Mouse (Mus musculus) splenic B cell, adult 2 months (primary cell): Measurements from ENCODE around the gene Hdac11.

Experiments used
- DNase-seq: peaks from one replicate; pipeline ENCODE4 v3.0.0-alpha.2; 2011; ENCODE audit warnings: low read depth, low spot score
- H3K27me3 ChIP-seq: 2 replicates; pipeline ENCODE4 v1.6.1; 2012; ENCODE audit warnings: mild to moderate bottlenecking, low read length, moderate library complexity, mixed read lengths; ENCODE audit not compliant: control insufficient read depth, poor library complexity, insufficient read depth, severe bottlenecking
- H3K36me3 ChIP-seq: 2 replicates; pipeline ENCODE4 v1.6.1; 2012; ENCODE audit warnings: mild to moderate bottlenecking, low read length, moderate library complexity, mixed read lengths; ENCODE audit not compliant: control insufficient read depth, poor library complexity, insufficient read depth, severe bottlenecking

Hdac11 gene

DNA sequence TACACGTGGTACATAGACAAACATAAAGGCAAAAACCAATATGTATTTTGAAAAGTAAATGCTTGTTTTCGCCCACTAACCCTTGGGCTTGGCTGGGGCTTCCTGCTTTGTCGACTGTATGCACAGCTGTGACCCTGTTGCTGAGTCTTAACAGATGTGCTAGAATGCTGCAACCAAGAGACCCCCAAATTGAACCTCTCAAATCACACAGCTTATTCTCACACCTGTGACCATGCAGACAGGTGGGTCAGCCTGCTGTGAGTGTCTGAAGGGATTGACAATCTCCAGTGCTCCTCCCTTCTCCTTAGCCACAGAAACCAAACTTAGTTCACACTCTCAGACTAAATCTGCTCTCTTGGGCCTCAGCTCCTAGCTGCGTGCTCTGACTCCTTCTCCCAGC lies 1.8 kb upstream of the Hdac11 start:
- H3K27me3 ChIP-seq: no peaks in the 10 kb centered on the region
- H3K36me3 ChIP-seq: no peaks in the 10 kb centered on the region
- no peak for DNase-seq

GRCm38 (mm10) chr6:91155286-91155685 lies 1.2 kb upstream of the Hdac11 start:
- H3K36me3 ChIP-seq: no peaks in the 10 kb centered on the region
- DNase-seq: no peak
- H3K27me3 ChIP-seq: no peaks in the 10 kb centered on the region

GRCm38 (mm10) chr6:91156062-91156461 lies 403 bp upstream of the Hdac11 start:
- Histone ChIP-seq H3K27me3 (no peaks in the 10 kb centered on the region), H3K36me3 (no peaks in the 10 kb centered on the region)
- DNase-seq: no peak

DNA sequence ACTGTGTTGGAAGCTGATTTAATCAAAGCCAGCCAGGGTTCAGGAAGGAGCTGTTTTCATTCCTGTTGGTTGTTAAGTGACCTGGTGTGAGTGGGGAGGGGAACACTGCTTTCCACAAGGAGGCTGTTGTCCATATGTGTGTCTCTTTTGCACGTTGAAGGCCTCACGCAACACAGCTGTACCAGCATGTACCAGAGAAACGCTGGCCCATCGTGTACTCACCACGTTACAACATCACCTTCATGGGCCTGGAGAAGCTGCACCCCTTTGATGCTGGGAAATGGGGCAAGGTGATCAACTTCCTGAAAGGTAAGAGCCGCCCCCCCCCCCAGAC lies 739 bp downstream of the Hdac11 start:
- no peaks in the 10 kb centered on the region for H3K36me3 ChIP-seq
- no peaks in the 10 kb centered on the region for H3K27me3 ChIP-seq
- DNase-seq: no peak

- DNase-seq: no peak
- no peaks in the 10 kb centered on the region for H3K36me3 ChIP-seq
- no peaks in the 10 kb centered on the region for H3K27me3 ChIP-seq
These were observed 2.6 kb downstream of the Hdac11 start for GRCm38 (mm10) chr6:91159047-91159446.

- H3K36me3 ChIP-seq: no peaks in the 10 kb centered on the region
- H3K27me3 ChIP-seq: no peaks in the 10 kb centered on the region
- DNase-seq: no peak
These were observed 3.9 kb downstream of the Hdac11 start for GRCm38 (mm10) chr6:91160399-91160798.

- no peaks in the 10 kb centered on the region for H3K27me3 ChIP-seq
- no peaks in the 10 kb centered on the region for H3K36me3 ChIP-seq
- no peak for DNase-seq
These were observed 4.5 kb downstream of the Hdac11 start for GRCm38 (mm10) chr6:91160976-91161375.

DNA sequence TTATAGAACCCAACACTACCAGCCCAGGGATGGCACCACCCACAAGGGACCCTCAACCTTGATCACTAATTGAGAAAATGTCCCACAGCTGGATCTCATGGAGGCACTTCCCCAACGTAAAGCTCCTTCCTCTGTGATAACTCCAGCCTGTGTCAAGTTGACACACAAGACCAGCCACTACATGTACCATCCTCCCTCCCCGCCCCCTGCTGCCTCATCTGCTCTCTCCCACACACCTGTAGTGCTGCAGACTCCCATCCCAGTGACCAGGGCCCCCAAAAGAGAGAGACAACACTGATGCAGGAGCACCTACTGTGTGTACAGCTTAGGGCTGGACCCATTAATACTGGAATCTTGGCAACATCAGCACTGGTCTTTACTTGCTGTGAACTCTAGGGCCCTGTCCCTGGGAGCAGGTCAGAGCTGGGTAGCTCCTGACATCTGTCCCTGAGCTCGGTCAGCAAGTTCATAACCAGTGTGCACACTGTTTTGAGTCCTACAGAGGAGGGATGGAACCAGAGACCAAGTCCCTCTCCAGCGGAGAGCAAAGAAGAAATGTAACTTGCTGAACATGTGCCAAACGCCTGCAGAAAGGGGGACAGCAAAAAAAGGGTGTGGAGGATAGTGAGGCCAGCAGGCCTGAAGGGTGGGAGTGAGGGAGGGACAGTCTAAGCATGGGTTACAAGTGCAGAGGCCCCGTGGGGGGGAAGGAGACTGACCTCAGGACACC lies 5.2 kb downstream of the Hdac11 start:
- no peak for DNase-seq
- Histone ChIP-seq H3K27me3 (no peaks in the 10 kb centered on the region), H3K36me3 (no peaks in the 10 kb centered on the region)

DNA sequence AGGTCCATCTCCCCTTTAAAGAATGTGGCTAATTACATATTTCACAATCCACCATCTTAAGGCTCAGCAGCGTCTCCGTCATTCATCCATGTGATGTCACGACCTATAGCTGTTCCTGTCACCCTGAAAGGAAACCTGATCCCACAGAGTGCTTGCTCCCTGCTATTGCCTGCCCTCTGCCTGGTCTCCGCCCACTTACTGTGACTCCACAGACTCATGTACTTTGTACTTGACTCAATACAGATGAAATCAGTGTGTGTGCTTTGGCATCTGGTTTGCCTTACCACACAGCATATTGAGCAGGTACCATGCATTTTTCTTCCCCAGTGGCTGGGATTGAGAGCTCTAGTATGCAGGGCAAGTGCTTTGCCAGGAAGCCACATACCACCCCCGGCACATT lies 5.8 kb downstream of the Hdac11 start:
- no peaks in the 10 kb centered on the region for H3K36me3 ChIP-seq
- no peak for DNase-seq
- no peaks in the 10 kb centered on the region for H3K27me3 ChIP-seq

DNA sequence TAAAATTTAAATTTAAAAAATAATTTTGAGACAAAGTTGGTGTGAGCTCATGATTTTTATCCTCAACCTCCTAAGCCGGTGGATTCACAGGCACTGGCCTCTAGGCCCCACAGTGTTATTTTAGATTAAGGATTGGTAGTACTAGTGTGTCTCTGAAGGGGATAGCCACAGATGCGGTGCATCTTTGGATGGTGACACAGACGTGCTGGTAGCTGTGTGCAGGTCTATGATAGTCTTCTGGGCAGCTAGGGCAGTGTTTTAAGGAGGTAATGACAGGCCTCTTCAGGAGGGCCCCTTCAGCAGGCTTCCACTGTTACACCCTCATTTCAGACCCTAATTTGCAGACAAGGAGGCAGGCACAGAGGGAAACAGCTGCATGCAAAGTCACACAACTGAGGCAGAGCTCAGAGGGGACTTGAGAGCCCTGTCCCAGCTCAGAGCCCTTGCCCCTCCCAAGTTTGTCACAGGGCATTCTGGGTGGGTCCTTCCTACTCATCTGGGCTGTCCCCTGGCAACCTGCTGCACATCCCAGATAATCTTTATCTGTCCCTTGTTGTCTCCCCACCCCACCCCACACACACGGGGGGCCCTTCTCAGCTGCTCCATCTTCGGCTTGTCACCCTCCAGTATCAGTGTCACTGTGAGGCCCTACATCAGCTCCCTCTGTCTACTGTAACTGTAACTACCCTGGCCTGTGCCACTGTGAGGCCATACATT lies 6.9 kb downstream of the Hdac11 start:
- DNase-seq: no peak
- Histone ChIP-seq H3K36me3 (no peaks in the 10 kb centered on the region), H3K27me3 (no peaks in the 10 kb centered on the region)

DNA sequence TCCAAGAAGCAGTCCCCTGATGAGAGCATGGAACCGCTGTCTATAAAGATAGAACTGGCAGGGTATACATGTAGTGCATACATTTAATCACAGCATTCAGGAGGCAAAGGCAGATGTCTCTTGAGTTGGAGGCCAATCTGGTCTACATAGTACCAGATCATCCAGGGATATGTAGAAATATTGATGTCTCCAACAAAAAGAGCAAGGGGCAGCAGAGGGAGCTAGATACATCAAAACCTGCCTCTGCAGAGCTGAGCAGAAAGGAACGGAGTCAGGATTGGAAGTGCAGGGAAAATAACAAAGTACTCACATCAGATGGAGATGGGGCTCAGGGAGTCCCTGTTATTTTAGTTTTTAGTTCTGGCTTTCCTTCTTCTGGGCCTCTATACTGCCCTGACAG lies 8.1 kb downstream of the Hdac11 start:
- Histone ChIP-seq H3K36me3 (no peaks in the 10 kb centered on the region), H3K27me3 (no peaks in the 10 kb centered on the region)
- no peak for DNase-seq

GRCm38 (mm10) chr6:91165210-91165609 lies 8.7 kb downstream of the Hdac11 start:
- H3K36me3 ChIP-seq: no peaks in the 10 kb centered on the region
- peak; percentile 77 for DNase-seq
- no peaks in the 10 kb centered on the region for H3K27me3 ChIP-seq

DNA sequence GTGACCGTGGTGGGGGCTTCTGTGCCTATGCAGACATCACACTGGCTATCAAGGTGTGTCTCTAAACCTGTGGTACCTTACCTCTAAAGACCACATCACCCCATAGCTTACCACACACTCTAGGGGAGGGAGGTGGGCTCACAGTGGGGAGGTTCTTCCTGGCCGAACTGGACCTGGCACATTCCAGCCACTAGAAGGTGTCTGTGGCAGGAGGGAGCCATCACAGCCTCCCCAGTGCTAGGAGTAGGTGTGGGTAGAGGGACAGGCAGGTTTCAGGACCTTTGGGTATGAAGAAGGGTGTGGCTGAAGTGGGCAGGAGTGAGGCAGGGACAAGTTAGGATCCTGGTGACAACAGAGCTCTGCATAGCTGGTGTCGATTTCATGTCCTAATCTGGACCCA lies 11.4 kb downstream of the Hdac11 start:
- Histone ChIP-seq H3K27me3 (no peaks in the 10 kb centered on the region), H3K36me3 (no peaks in the 10 kb centered on the region)
- DNase-seq: no peak

DNA sequence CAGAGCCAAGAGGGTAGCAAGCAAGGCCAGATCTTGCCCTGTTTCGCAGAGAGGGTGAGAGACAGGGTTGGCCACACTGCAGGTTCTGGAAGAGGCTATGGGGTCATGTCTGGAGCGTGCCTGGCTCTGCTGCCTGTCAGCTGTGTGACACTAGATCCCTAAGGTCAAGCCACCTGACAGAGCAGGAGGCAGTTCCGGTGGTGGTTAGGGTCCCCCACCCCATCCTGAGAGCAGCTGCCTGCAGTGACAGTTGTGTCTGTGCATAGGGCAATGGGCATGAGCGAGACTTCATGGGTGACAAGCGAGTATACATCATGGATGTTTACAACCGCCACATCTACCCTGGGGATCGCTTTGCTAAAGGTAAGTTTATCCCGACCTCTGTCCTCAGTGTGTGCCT lies 12.7 kb downstream of the Hdac11 start:
- Histone ChIP-seq H3K36me3 (no peaks in the 10 kb centered on the region), H3K27me3 (no peaks in the 10 kb centered on the region)
- DNase-seq: no peak

- DNase-seq: no peak
- H3K36me3 ChIP-seq: no peaks in the 10 kb centered on the region
- H3K27me3 ChIP-seq: no peaks in the 10 kb centered on the region
These were observed 15.0 kb downstream of the Hdac11 start for GRCm38 (mm10) chr6:91171396-91171895.
